Mouse (Mus musculus) MEL (cell line): Measurements from ENCODE around the gene Ppp1r18. TPM values are rescaled to one million over a fixed set of nuclear protein-coding genes. Genes with fewer than 3 reads are reported as not detected.
A peak's percentile ranks its signal among the peaks of the same experiment; 100 is the strongest.

Source experiments
- DNase-seq: peaks from one replicate; pipeline ENCODE4 v3.0.0; 2011; ENCODE audit warnings: low read depth, low spot score
- H3K27ac ChIP-seq: 2 replicates; pipeline ENCODE4 v1.5.1; 2012; ENCODE audit warnings: low read depth, mild to moderate bottlenecking, control low read depth, low read length, moderate library complexity; ENCODE audit not compliant: control insufficient read depth
- H3K27me3 ChIP-seq, 2 experiments: fragments of 150-350 bp in 1 of 2; sonication (generic) in 1 of 2; 2 replicates each; pipeline ENCODE4 v1.6.1; 2012; ENCODE audit warnings: low read length in 2 of 2, mild to moderate bottlenecking in 2 of 2, improper control_type of control experiment in 1 of 2, moderate library complexity in 1 of 2; ENCODE audit not compliant: insufficient read depth in 2 of 2, control insufficient read depth in 1 of 2
- H3K36me3 ChIP-seq, 2 experiments: 2 replicates each; pipeline ENCODE4 v1.6.1; 2012 to 2014; ENCODE audit warnings: low read length in 2 of 2, improper control_type of control experiment in 1 of 2, inconsistent platforms in 1 of 2, mild to moderate bottlenecking in 1 of 2; ENCODE audit not compliant: insufficient read depth in 2 of 2, control insufficient read depth in 1 of 2
- H3K4me1 ChIP-seq, 2 experiments: fragments of 150-350 bp in 1 of 2; sonication (generic) in 1 of 2; 2 replicates each; pipeline ENCODE4 v1.6.1; 2012; ENCODE audit warnings: low read length in 2 of 2, improper control_type of control experiment in 1 of 2, mild to moderate bottlenecking in 1 of 2; ENCODE audit not compliant: insufficient read depth in 2 of 2, control insufficient read depth in 1 of 2
- H3K4me3 ChIP-seq, 2 experiments: fragments of 150-350 bp in 1 of 2; sonication (generic) in 1 of 2; 2 replicates each; pipeline ENCODE4 v1.5.1; 2012; ENCODE audit warnings: low read depth in 2 of 2, low read length in 2 of 2, mild to moderate bottlenecking in 2 of 2, moderate library complexity in 2 of 2, control low read depth in 1 of 2, improper control_type of control experiment in 1 of 2; ENCODE audit not compliant: control insufficient read depth in 1 of 2, insufficient read depth in 1 of 2
- H3K79me2 ChIP-seq: 2 replicates; pipeline ENCODE4 v1.6.1; 2012; ENCODE audit warnings: mild to moderate bottlenecking, low read length, moderate library complexity; ENCODE audit not compliant: control insufficient read depth, poor library complexity, insufficient read depth
- H3K9ac ChIP-seq: 2 replicates; pipeline ENCODE4 v1.6.1; 2012; ENCODE audit warnings: low read depth, mild to moderate bottlenecking, control low read depth, low read length, moderate library complexity; ENCODE audit not compliant: control insufficient read depth, poor library complexity, severe bottlenecking
- H3K9me3 ChIP-seq: fragments of 150-350 bp; sonication (generic); replicated peaks from 2 replicates; pipeline ENCODE4 v1.6.1; 2012; ENCODE audit warnings: mild to moderate bottlenecking, low read length, improper control_type of control experiment, moderate library complexity; ENCODE audit not compliant: insufficient read depth
- BHLHE40 ChIP-seq: IDR thresholded peaks from 2 replicates; pipeline ENCODE4 v1.6.1; 2012; ENCODE audit warnings: low read depth, mild to moderate bottlenecking, inconsistent platforms, low read length, improper control_type of control experiment, borderline replicate concordance
- CHD1 ChIP-seq: IDR thresholded peaks from 2 replicates; pipeline ENCODE4 v1.6.1; 2012; ENCODE audit warnings: low read depth, mild to moderate bottlenecking, inconsistent platforms, low read length, improper control_type of control experiment
- CHD2 ChIP-seq: IDR thresholded peaks from 2 replicates; pipeline ENCODE4 v1.6.1; 2011; ENCODE audit warnings: low read length, improper control_type of control experiment
- CTCF ChIP-seq, 3 experiments: IDR thresholded peaks in 2 of 3; conservative IDR thresholded peaks in 1 of 3; 2 replicates each; pipeline ENCODE4 v1.5.1; 2011 to 2012; ENCODE audit warnings: low read length in 3 of 3, low read depth in 2 of 3, mild to moderate bottlenecking in 2 of 3, improper control_type of control experiment in 1 of 3, inconsistent platforms in 1 of 3, mixed read lengths in 1 of 3, moderate library complexity in 1 of 3; ENCODE audit not compliant: control insufficient read depth in 1 of 3, insufficient read depth in 1 of 3, poor library complexity in 1 of 3, severe bottlenecking in 1 of 3
- E2F4 ChIP-seq: IDR thresholded peaks from 2 replicates; pipeline ENCODE4 v1.6.1; 2011; ENCODE audit warnings: low read depth, low read length, improper control_type of control experiment, borderline replicate concordance
- ELF1 ChIP-seq: IDR thresholded peaks from 2 replicates; pipeline ENCODE4 v1.6.1; 2014; ENCODE audit warnings: low read depth, mild to moderate bottlenecking, inconsistent platforms, low read length, improper control_type of control experiment, moderate library complexity
- ETS1 ChIP-seq: IDR thresholded peaks from 2 replicates; pipeline ENCODE4 v1.6.1; 2012; ENCODE audit warnings: low read depth, mild to moderate bottlenecking, inconsistent platforms, low read length, improper control_type of control experiment, moderate library complexity
- GABPA ChIP-seq: IDR thresholded peaks from 2 replicates; pipeline ENCODE4 v1.6.1; 2012; ENCODE audit warnings: low read depth, mild to moderate bottlenecking, inconsistent platforms, low read length, improper control_type of control experiment, moderate library complexity
- MAFK ChIP-seq: IDR thresholded peaks from 2 replicates; pipeline ENCODE4 v1.6.1; 2011; ENCODE audit warnings: low read depth, mild to moderate bottlenecking, low read length, improper control_type of control experiment, borderline replicate concordance
- MAX ChIP-seq: IDR thresholded peaks from 2 replicates; pipeline ENCODE4 v1.6.1; 2011; ENCODE audit warnings: low read length, improper control_type of control experiment
- MEF2A ChIP-seq: IDR thresholded peaks from 2 replicates; pipeline ENCODE4 v1.6.1; 2014; ENCODE audit warnings: low read depth, mild to moderate bottlenecking, inconsistent platforms, low read length, improper control_type of control experiment; ENCODE audit not compliant: poor library complexity, insufficient replicate concordance, severe bottlenecking; ENCODE audit errors: extremely low read depth
- MXI1 ChIP-seq: IDR thresholded peaks from 2 replicates; pipeline ENCODE4 v1.6.1; 2011; ENCODE audit warnings: mild to moderate bottlenecking, low read depth, low read length, improper control_type of control experiment
- MYB ChIP-seq: IDR thresholded peaks from 2 replicates; pipeline ENCODE4 v1.6.1; 2011; ENCODE audit warnings: mild to moderate bottlenecking, low read depth, low read length, improper control_type of control experiment
- POLR2A ChIP-seq, 2 experiments: IDR thresholded peaks; 2 replicates each; pipeline ENCODE4 v1.6.1; 2011 to 2012; ENCODE audit warnings: low read length in 2 of 2, mild to moderate bottlenecking in 2 of 2, control low read depth in 1 of 2, improper control_type of control experiment in 1 of 2, low read depth in 1 of 2, moderate library complexity in 1 of 2; ENCODE audit not compliant: control insufficient read depth in 1 of 2, insufficient read depth in 1 of 2, poor library complexity in 1 of 2
- POLR2AphosphoS2 ChIP-seq: IDR thresholded peaks from 2 replicates; pipeline ENCODE4 v1.6.1; 2011; ENCODE audit warnings: low read length, improper control_type of control experiment
- POLR2AphosphoS5 ChIP-seq: IDR thresholded peaks from 2 replicates; pipeline ENCODE4 v1.6.1; 2012; ENCODE audit warnings: low read depth, borderline replicate concordance, mild to moderate bottlenecking, inconsistent platforms, low read length, moderate library complexity, mixed read lengths
- RCOR1 ChIP-seq: IDR thresholded peaks from 2 replicates; pipeline ENCODE4 v1.6.1; 2012; ENCODE audit warnings: low read depth, mild to moderate bottlenecking, inconsistent platforms, low read length, improper control_type of control experiment
- UBTF ChIP-seq: IDR thresholded peaks from 2 replicates; pipeline ENCODE4 v1.6.1; 2012; ENCODE audit warnings: low read depth, mild to moderate bottlenecking, inconsistent platforms, low read length, improper control_type of control experiment, moderate library complexity, borderline replicate concordance; ENCODE audit not compliant: insufficient read depth
- USF2 ChIP-seq, 2 experiments: IDR thresholded peaks; 2 replicates each; pipeline ENCODE4 v1.6.1; 2011 to 2012; ENCODE audit warnings: improper control_type of control experiment in 2 of 2, low read length in 2 of 2, borderline replicate concordance in 1 of 2, inconsistent platforms in 1 of 2, low read depth in 1 of 2, mild to moderate bottlenecking in 1 of 2; ENCODE audit not compliant: insufficient read depth in 1 of 2
- ZC3H11A ChIP-seq: IDR thresholded peaks from 2 replicates; pipeline ENCODE4 v1.6.1; 2012; ENCODE audit warnings: low read depth, mild to moderate bottlenecking, inconsistent platforms, low read length, improper control_type of control experiment
- ZKSCAN1 ChIP-seq: IDR thresholded peaks from 2 replicates; pipeline ENCODE4 v1.6.1; 2012; ENCODE audit warnings: low read depth, mild to moderate bottlenecking, inconsistent platforms, low read length, improper control_type of control experiment, moderate library complexity
- ZMIZ1 ChIP-seq: IDR thresholded peaks from 2 replicates; pipeline ENCODE4 v1.6.1; 2012; ENCODE audit warnings: low read depth, mild to moderate bottlenecking, inconsistent platforms, low read length, improper control_type of control experiment, moderate library complexity
- polyA plus RNA-seq, 2 experiments: library from polyadenylated mRNA; stranded (reverse) in 1 of 2; unstranded in 1 of 2; fragments of >175 nt in 1 of 2; fragments of >200 nt in 1 of 2; gene quantifications; 2 replicates each; pipeline versions ENCODE4 v1.2.1 to v1.2.4; 2012; ENCODE audit warnings: low replicate concordance in 2 of 2, low read depth in 1 of 2; ENCODE audit not compliant: insufficient read length in 2 of 2, insufficient read depth in 1 of 2, missing spikeins in 1 of 2
- total RNA-seq: library from RNA; depleted of rRNA; stranded (reverse); fragments of 300-350 nt; gene quantifications from 2 replicates; pipeline ENCODE4 v1.2.3, GENCODE M21; 2012

Gene Ppp1r18
- total and polyA plus RNA-seq, 3 experiments = 10.1 to 36.2 TPM; not detected in 1

- Histone ChIP-seq H3K9ac (peak overlapping the region; percentile 74), H3K27me3 (no peaks in the 10 kb centered on the region), H3K79me2 (peaks cover 18% of the 10 kb centered on the region), H3K27ac (peak overlapping the region; percentile 72), H3K4me3 (peak overlapping the region; percentile 63 to 70), H3K4me1 (peaks cover 2 to 14% of the 10 kb centered on the region in 2 experiments; a peak in 3 of 4 replicates), H3K9me3 (no peaks in the 10 kb centered on the region), H3K36me3 (peaks cover 0 to 10% of the 10 kb centered on the region in 2 experiments; a peak in 2 of 4 replicates)
- DNase-seq = peak; percentile 34
- TF ChIP-seq MXI1 = peak; percentile 24; the same call in 1 of the 2 replicates
- TF ChIP-seq E2F4 = no peak
Observed at GRCm38 (mm10) chr17:35868961-35869345, 3.6 kb downstream of the Ppp1r18 start.

GRCm38 (mm10) chr17:35869346-35870067 is 4.1 kb downstream of the Ppp1r18 start:
- peaks cover 18% of the 10 kb centered on the region for H3K79me2 ChIP-seq
- H3K4me1 ChIP-seq = peaks cover 2 to 19% of the 10 kb centered on the region in 2 experiments; a peak in 3 of 4 replicates
- DNase-seq = peak; percentile 56
- TF ChIP-seq BHLHE40 (no peak), MAX (0 out of 2 replicates have a peak, but pooled peaks have one; percentile 1), ZKSCAN1 (no peak), POLR2AphosphoS2 (0 out of 2 replicates have a peak, but pooled peaks have one; percentile 7), CTCF (IDR thresholded peaks at IDR 0.05 in 2 of 3, conservative IDR thresholded peaks at IDR 0.05 in 1 of 3; ENCODE audit: control insufficient read depth in 1 of 3, insufficient read depth in 1 of 3, low read depth in 2 of 3, low read length in 3 of 3, poor library complexity in 1 of 3, severe bottlenecking in 1 of 3) (no peak), CHD2 (peak; percentile 38), ZC3H11A (no peak), CHD1 (no peak), POLR2A (IDR thresholded peaks at IDR 0.05; ENCODE audit: control insufficient read depth in 1 of 2, insufficient read depth in 1 of 2, low read depth in 1 of 2, low read length in 2 of 2, poor library complexity in 1 of 2) (no peak)
- H3K9me3 ChIP-seq = no peaks in the 10 kb centered on the region
- no peaks in the 10 kb centered on the region for H3K27me3 ChIP-seq
- H3K36me3 ChIP-seq = peaks cover 0 to 14% of the 10 kb centered on the region in 2 experiments; a peak in 2 of 4 replicates
- peak overlapping the region; percentile 63 to 70 for H3K4me3 ChIP-seq
- H3K27ac ChIP-seq = peak overlapping the region; percentile 88
- peak overlapping the region; percentile 74 for H3K9ac ChIP-seq

GRCm38 (mm10) chr17:35870151-35870883 is 4.9 kb downstream of the Ppp1r18 start:
- DNase-seq = peak; percentile 91
- H3K27ac ChIP-seq = peak overlapping the region; percentile 88
- TF ChIP-seq POLR2AphosphoS5 = no peak
- peak; percentile 68; the same call in 1 of the 2 replicates for TF ChIP-seq ETS1
- no peak for TF ChIP-seq MEF2A
- TF ChIP-seq ELF1 = peak; percentile 81
- TF ChIP-seq RCOR1 = 0 out of 2 replicates have a peak, but pooled peaks have one; percentile 7
- no peak for TF ChIP-seq MYB
- TF ChIP-seq MAX = no peak
- no peak for TF ChIP-seq USF2 (IDR thresholded peaks at IDR 0.05; ENCODE audit: borderline replicate concordance in 1 of 2, insufficient read depth in 1 of 2, low read depth in 1 of 2, low read length in 2 of 2)
- TF ChIP-seq GABPA = no peak
- TF ChIP-seq UBTF = no peak
- no peak for TF ChIP-seq ZMIZ1
- no peak for TF ChIP-seq BHLHE40
- no peak for TF ChIP-seq MAFK

More at GRCm38 (mm10) chr17:35870151-35870883, 4.9 kb downstream of the Ppp1r18 start:
- Histone ChIP-seq H3K27me3 (no peaks in the 10 kb centered on the region), H3K9ac (peak overlapping the region; percentile 52), H3K9me3 (no peaks in the 10 kb centered on the region), H3K4me3 (peak overlapping the region; percentile 21 to 42), H3K4me1 (peaks cover 2 to 18% of the 10 kb centered on the region in 2 experiments; a peak in 3 of 4 replicates), H3K79me2 (peaks cover 18% of the 10 kb centered on the region), H3K36me3 (peaks cover 0 to 14% of the 10 kb centered on the region in 2 experiments; a peak in 2 of 4 replicates)
